Mouse (Mus musculus) kidney, adult 18-20 months (tissue): ENCODE results near the gene Tmem230.

Experiments used
- DNase-seq: peaks from one replicate; pipeline ENCODE4 v3.0.0; 2021

The Tmem230 gene

GRCm38 (mm10) chr2:132221611-132222073 lies 26.0 kb downstream of the Tmem230 start:
- DNase-seq = no peak

GRCm38 (mm10) chr2:132211995-132212656 lies 35.5 kb downstream of the Tmem230 start:
- no peak for DNase-seq

- no peak for DNase-seq
These were observed 36.7 kb downstream of the Tmem230 start for GRCm38 (mm10) chr2:132210806-132211312.

GRCm38 (mm10) chr2:132208246-132208881 lies 39.2 kb downstream of the Tmem230 start:
- DNase-seq = no peak

GRCm38 (mm10) chr2:132206316-132206881 lies 41.2 kb downstream of the Tmem230 start:
- DNase-seq = no peak

GRCm38 (mm10) chr2:132205549-132205948 lies 42.1 kb downstream of the Tmem230 start:
- DNase-seq = no peak

- no peak for DNase-seq
These were observed 43.8 kb downstream of the Tmem230 start for GRCm38 (mm10) chr2:132203773-132204172.

GRCm38 (mm10) chr2:132203186-132203585 lies 44.4 kb downstream of the Tmem230 start:
- DNase-seq = no peak

GRCm38 (mm10) chr2:132198017-132198933 lies 49.3 kb downstream of the Tmem230 start:
- no peak for DNase-seq

GRCm38 (mm10) chr2:132195602-132196001 lies 52.0 kb downstream of the Tmem230 start:
- no peak for DNase-seq

- DNase-seq = no peak
These were observed 56.9 kb downstream of the Tmem230 start for GRCm38 (mm10) chr2:132190602-132191161.
